ENCODE assay signal across 14 mouse cellular contexts in the genomic region with DNA sequence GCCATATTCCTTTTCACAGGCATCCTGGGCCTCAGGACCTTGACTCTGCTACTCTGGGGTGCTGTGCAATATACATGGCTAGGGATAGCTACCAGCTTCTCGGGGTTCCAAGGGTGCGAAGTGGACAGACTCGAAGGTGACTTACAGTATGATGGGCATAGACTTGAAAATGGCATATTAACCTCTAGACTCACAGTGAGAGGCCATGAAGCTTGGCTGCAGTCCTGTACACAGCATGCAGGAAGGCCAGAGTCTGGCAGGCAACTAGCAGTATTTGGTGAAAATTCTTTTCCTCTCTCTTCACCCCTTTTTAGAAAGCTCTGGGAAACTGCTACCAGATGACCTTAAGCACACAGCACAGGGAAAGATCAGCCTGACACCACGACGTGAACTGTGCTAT.
"Had no signal": no experiment of that assay in that cellular context is flagged by ENCODE, and none has a peak within 500 bp of the region (broad histone marks: within the 10 kb centered on the region; RNA-seq: fewer than 3 reads in every experiment).

No protein-coding gene starts in this region.

- DNase-seq: kidney, adult 2 months; kidney, postnatal 25 days; layer of hippocampus, postnatal 36 days; lung, adult 2 months; lung, postnatal 4 days; midbrain, embryonic 14.5 days; right cerebral cortex, postnatal 25 days; thymus, postnatal 36 days had no signal

- ATAC-seq: lung, postnatal 0 days had no signal

- H3K27ac ChIP-seq: kidney, embryonic 15.5 days; limb, embryonic 13.5 days; liver, embryonic 14.5 days; midbrain, embryonic 10.5 days; neural tube, embryonic 12.5 days had no signal

- H3K4me1 ChIP-seq: kidney, embryonic 15.5 days; limb, embryonic 13.5 days; midbrain, embryonic 10.5 days; neural tube, embryonic 12.5 days had no signal

- H3K4me3 ChIP-seq: kidney, embryonic 15.5 days; limb, embryonic 13.5 days; midbrain, embryonic 10.5 days; neural tube, embryonic 12.5 days had no signal

- H3K27me3 ChIP-seq: kidney, embryonic 15.5 days; limb, embryonic 13.5 days; neural tube, embryonic 12.5 days had no signal
